Mouse (Mus musculus): Measurements from ENCODE around the gene Igf2bp3. TPM values are rescaled to one million over a fixed set of nuclear protein-coding genes. Genes with fewer than 3 reads are reported as not detected.
A peak's percentile ranks its signal among the peaks of the same experiment; 100 is the strongest.

The Igf2bp3 gene
- polyA plus RNA-seq, 1 experiment from 2014 or later = 39.2 TPM

DNA sequence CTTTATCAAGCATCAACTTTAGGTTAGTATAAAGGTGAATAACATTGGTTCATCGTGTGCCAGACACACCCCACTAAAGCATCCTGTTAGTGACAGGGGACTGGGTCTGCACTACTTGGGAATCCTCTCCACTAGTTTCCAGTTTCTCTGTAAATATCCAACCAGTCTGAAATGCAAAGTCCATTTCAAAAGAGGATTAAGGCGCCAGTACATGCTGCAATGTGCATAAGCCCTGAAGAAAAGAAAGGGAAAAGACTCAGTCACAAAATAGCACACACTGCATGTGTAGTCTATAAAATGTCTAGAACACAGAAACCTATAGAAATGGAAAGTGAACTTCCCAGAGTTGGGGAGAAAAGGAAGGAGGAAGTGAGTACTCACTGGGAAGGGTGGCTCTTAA is 68.3 kb downstream of the Igf2bp3 start:
- Histone ChIP-seq H3K9me3 (ENCODE audit: control insufficient read depth, low read length) (no peaks in the 10 kb centered on the region), H3K27ac (replicated peaks; ENCODE audit: low read depth, low read length) (no peak overlapping the region), H3K4me3 (replicated peaks; ENCODE audit: low read depth, low read length) (no peak overlapping the region), H3K36me3 (ENCODE audit: control insufficient read depth, insufficient read depth, low read length) (no peaks in the 10 kb centered on the region), H3K27me3 (ENCODE audit: control insufficient read depth, insufficient read depth, low read length) (no peaks in the 10 kb centered on the region), H3K4me2 (ENCODE audit: low read length) (no peak overlapping the region), H3K4me1 (ENCODE audit: control insufficient read depth, insufficient read depth, low read length) (peaks cover 2% of the 10 kb centered on the region), H3K9ac (replicated peaks; ENCODE audit: low read length) (no peak overlapping the region)
- WGBS = 54% methylated on average over 2 of the region's 2 CpGs
- DNase-seq = no peak
- ATAC-seq (ENCODE audit: low FRiP score, low TSS enrichment) = no peak

DNA sequence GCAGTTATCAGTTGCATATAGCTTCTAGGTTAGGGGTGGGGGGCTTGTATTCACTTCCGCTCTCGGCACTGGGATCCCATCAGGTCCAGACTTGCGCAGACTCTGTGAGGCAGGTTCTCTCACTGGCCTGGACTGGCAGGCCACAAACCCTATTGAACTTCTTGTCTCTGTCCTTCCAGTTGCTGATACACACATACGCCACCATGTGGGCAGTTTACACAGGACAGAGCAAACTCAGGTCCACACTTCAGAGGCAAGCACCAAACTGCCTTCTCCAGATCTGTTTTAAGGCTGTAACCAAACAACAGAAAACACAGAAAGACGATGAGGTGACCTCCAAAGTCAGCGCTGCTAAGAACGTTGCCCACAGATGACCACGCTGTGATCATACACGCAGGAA is 72.3 kb downstream of the Igf2bp3 start:
- Histone ChIP-seq H3K9ac (replicated peaks; ENCODE audit: low read length) (no peak overlapping the region), H3K4me2 (ENCODE audit: low read length) (no peak overlapping the region), H3K4me1 (ENCODE audit: control insufficient read depth, insufficient read depth, low read length) (no peaks in the 10 kb centered on the region), H3K9me3 (ENCODE audit: control insufficient read depth, low read length) (no peaks in the 10 kb centered on the region), H3K4me3 (replicated peaks; ENCODE audit: low read depth, low read length) (no peak overlapping the region), H3K36me3 (ENCODE audit: control insufficient read depth, insufficient read depth, low read length) (no peaks in the 10 kb centered on the region), H3K27ac (replicated peaks; ENCODE audit: low read depth, low read length) (no peak overlapping the region), H3K27me3 (ENCODE audit: control insufficient read depth, insufficient read depth, low read length) (no peaks in the 10 kb centered on the region)
- ATAC-seq (ENCODE audit: low FRiP score, low TSS enrichment) = no peak
- 91% methylated on average over 9 of the region's 9 CpGs for WGBS
- no peak for DNase-seq

DNA sequence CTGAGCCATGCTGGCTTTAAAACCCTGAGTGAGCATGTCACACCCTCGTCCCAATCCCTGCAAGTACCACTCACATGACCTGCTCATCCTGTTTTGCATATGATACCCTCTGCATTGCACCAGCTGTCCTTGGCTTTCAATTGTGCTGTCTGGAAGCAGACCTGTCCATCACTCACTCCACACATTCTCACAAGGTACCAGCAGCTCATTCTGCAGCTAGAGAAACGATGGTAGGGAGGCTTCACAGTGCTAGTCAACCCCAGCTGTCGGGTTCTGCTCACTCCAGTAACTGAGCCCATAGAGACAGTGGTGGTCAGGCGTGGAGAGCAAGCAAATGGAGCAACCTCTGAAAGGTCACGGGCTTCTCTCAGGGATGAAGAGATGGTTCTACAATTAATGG is 73.6 kb downstream of the Igf2bp3 start:
- ATAC-seq (ENCODE audit: low FRiP score, low TSS enrichment) (no peak), DNase-seq (no peak)
- Histone ChIP-seq H3K27ac (replicated peaks; ENCODE audit: low read depth, low read length) (no peak overlapping the region), H3K9me3 (ENCODE audit: control insufficient read depth, low read length) (no peaks in the 10 kb centered on the region), H3K4me2 (ENCODE audit: low read length) (no peak overlapping the region), H3K4me1 (ENCODE audit: control insufficient read depth, insufficient read depth, low read length) (no peaks in the 10 kb centered on the region), H3K36me3 (ENCODE audit: control insufficient read depth, insufficient read depth, low read length) (no peaks in the 10 kb centered on the region), H3K27me3 (ENCODE audit: control insufficient read depth, insufficient read depth, low read length) (no peaks in the 10 kb centered on the region), H3K9ac (replicated peaks; ENCODE audit: low read length) (no peak overlapping the region), H3K4me3 (replicated peaks; ENCODE audit: low read depth, low read length) (no peak overlapping the region)
- WGBS = 68% methylated on average over 5 of the region's 5 CpGs

DNA sequence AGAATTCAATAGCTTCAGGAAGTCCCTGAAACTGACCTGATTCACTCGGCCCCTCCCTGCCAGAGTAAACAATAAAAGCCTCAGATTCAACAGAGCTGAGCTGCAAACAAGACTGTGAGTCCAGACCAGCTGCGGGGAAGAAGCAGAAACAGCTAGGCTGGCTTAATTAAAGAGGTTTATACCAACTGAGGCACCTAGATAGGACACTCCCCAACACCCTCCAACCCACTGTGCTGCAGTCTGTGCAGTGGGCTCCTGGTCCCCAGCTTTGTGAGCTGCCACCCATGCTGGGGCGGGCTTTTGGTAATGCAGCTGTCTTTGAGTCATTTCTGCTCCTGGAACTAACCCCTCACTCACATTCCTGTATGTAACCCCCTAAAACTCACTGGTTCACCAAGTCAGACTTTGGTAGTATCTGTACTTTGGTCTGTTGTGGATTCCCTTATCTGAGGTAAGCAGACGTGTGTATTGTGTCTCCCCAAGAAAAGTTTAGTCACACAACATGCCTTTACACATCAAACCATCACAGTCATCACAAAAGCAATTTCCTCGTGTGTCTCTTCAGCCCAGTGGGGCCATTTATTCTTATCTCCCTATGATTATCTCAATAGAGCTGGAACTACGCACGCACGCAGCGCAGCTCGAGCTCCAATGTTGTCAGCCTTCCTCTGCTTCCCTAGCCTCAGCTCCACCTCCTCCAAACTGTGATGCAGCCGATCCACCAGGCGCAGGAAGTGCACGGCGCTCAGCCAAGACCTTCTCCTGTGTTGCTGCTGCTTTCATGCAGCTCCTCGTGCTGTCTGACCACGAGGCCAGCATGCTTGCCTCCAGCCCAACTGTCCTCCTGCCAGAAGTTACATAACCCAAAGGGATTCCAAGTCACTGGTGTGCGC is 76.4 kb downstream of the Igf2bp3 start:
- WGBS = 84% methylated on average over 17 of the region's 17 CpGs
- H3K36me3 ChIP-seq (ENCODE audit: control insufficient read depth, insufficient read depth, low read length) = no peaks in the 10 kb centered on the region
- no peak overlapping the region for H3K4me2 ChIP-seq (ENCODE audit: low read length)
- H3K4me3 ChIP-seq (replicated peaks; ENCODE audit: low read depth, low read length) = no peak overlapping the region
- no peaks in the 10 kb centered on the region for H3K27me3 ChIP-seq (ENCODE audit: control insufficient read depth, insufficient read depth, low read length)
- H3K9me3 ChIP-seq (ENCODE audit: control insufficient read depth, low read length) = no peaks in the 10 kb centered on the region
- DNase-seq = no peak
- H3K9ac ChIP-seq (replicated peaks; ENCODE audit: low read length) = no peak overlapping the region
- H3K4me1 ChIP-seq (ENCODE audit: control insufficient read depth, insufficient read depth, low read length) = no peaks in the 10 kb centered on the region
- H3K27ac ChIP-seq (replicated peaks; ENCODE audit: low read depth, low read length) = no peak overlapping the region
- no peak for ATAC-seq (ENCODE audit: low FRiP score, low TSS enrichment)

DNA sequence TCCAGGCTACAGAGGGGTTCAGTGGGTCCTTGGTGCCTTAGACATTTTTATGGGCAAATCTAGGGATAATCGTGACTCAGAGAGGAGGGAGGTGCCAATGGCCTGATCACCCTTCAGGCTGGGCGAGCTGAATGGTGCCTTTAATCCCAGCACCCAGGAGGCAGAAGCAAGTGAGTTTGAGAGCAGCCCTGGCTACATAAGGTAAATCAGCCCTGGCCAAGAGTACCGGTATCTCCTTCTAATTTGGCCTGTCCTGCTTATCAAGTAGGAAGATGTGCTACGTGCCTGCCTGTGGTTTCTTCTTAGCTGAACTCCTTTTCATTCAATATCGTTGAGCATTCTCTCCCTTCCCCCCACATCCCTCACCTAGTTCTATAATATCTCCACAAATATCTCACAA is 78.0 kb downstream of the Igf2bp3 start:
- H3K27ac ChIP-seq (replicated peaks; ENCODE audit: low read depth, low read length) = no peak overlapping the region
- H3K4me2 ChIP-seq (ENCODE audit: low read length) = no peak overlapping the region
- no peaks in the 10 kb centered on the region for H3K9me3 ChIP-seq (ENCODE audit: control insufficient read depth, low read length)
- ATAC-seq (ENCODE audit: low FRiP score, low TSS enrichment) (no peak), DNase-seq (no peak)
- H3K4me1 ChIP-seq (ENCODE audit: control insufficient read depth, insufficient read depth, low read length) = peaks cover 7% of the 10 kb centered on the region
- H3K36me3 ChIP-seq (ENCODE audit: control insufficient read depth, insufficient read depth, low read length) = no peaks in the 10 kb centered on the region
- no peak overlapping the region for H3K9ac ChIP-seq (replicated peaks; ENCODE audit: low read length)
- H3K27me3 ChIP-seq (ENCODE audit: control insufficient read depth, insufficient read depth, low read length) = no peaks in the 10 kb centered on the region
- WGBS = 62% methylated on average over 5 of the region's 5 CpGs
- H3K4me3 ChIP-seq (replicated peaks; ENCODE audit: low read depth, low read length) = no peak overlapping the region

DNA sequence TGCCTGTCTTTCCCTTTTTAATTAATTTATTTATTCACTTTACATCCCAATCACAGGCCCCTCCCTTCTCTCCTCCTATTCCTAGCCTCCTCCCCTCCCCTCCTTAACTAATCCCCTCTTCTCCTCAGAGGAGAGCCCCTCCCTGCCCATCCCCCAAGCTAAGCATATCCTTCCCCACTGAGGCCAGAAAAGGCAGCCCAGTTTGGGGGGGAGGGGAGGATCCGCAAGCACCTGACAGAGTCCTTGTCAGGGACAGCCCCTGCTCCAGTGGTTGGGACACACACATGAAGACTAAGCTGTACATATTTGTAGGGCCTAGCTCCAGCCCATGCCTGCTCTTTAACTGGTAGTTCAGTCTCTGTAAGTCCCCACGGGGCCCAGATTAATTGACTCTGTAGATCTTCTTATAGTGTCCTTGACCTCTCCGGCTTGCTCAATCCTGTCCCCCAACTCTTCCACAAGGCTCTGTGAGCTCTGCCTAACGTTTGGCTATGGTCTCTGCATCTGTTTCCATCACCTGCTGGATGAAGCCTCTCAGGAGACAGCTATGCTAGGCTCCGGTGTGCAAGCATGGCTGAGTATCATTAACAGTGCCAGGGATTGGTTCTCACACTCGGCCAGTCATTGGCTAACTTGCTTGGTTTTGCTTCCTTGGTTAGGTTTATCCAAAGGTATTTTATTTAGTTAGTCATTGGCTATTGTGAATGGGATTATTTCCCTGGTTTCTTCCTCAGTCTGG is 82.2 kb downstream of the Igf2bp3 start:
- Histone ChIP-seq H3K4me1 (ENCODE audit: control insufficient read depth, insufficient read depth, low read length) (peaks cover 7% of the 10 kb centered on the region), H3K27ac (replicated peaks; ENCODE audit: low read depth, low read length) (no peak overlapping the region), H3K9ac (replicated peaks; ENCODE audit: low read length) (no peak overlapping the region), H3K4me3 (replicated peaks; ENCODE audit: low read depth, low read length) (no peak overlapping the region), H3K9me3 (ENCODE audit: control insufficient read depth, low read length) (no peaks in the 10 kb centered on the region), H3K4me2 (ENCODE audit: low read length) (no peak overlapping the region), H3K36me3 (ENCODE audit: control insufficient read depth, insufficient read depth, low read length) (no peaks in the 10 kb centered on the region), H3K27me3 (ENCODE audit: control insufficient read depth, insufficient read depth, low read length) (no peaks in the 10 kb centered on the region)
- ATAC-seq (ENCODE audit: low FRiP score, low TSS enrichment) = peak; percentile 64
- DNase-seq = peak; percentile 43
- 25% methylated on average over 6 of the region's 6 CpGs for WGBS

DNA sequence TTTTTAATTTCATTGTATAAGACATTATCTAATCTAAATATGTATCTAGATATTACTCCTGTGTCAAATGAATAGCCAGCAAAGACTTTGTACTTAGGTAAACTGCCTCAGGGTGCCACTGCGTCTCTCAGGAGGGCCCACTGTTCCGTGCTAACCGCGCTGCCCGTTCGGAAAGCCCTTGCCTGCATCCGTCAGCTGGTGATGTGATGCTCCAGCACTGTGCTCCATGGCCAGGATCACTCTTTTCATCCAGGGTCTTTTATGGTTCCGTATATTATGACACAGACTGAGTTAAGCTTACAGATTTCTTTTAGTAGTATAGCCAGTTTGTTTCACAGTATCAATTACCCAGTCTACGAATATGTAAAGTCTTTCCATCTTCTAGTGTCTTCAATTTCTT is 82.9 kb downstream of the Igf2bp3 start:
- H3K27me3 ChIP-seq (ENCODE audit: control insufficient read depth, insufficient read depth, low read length) = no peaks in the 10 kb centered on the region
- no peak for ATAC-seq (ENCODE audit: low FRiP score, low TSS enrichment)

DNA sequence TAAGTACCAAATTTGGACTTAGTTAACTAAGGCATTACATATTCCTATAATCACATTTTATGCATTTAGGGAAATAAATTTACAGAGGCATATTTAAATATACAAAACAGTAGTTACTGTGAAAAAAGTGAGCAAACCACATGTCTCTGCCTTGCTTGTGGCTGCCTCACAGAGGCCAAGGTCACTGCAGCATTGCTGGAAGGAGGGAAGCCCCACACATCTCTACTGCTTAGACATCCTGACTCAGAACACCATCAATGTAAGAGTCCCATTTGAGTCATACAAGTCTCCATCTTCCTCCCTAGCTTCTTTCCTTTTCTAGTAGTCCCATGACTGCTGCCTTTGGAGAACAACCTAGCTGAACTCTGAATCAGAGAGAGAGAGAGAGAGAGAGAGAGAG is 84.4 kb downstream of the Igf2bp3 start:
- DNase-seq (no peak), ATAC-seq (ENCODE audit: low FRiP score, low TSS enrichment) (no peak)
- H3K9ac ChIP-seq (replicated peaks; ENCODE audit: low read length) = no peak overlapping the region
- H3K4me1 ChIP-seq (ENCODE audit: control insufficient read depth, insufficient read depth, low read length) = peaks cover 7% of the 10 kb centered on the region
- H3K27me3 ChIP-seq (ENCODE audit: control insufficient read depth, insufficient read depth, low read length) = no peaks in the 10 kb centered on the region
- no peak overlapping the region for H3K4me2 ChIP-seq (ENCODE audit: low read length)
- H3K4me3 ChIP-seq (replicated peaks; ENCODE audit: low read depth, low read length) = no peak overlapping the region
- no peaks in the 10 kb centered on the region for H3K9me3 ChIP-seq (ENCODE audit: control insufficient read depth, low read length)
- H3K36me3 ChIP-seq (ENCODE audit: control insufficient read depth, insufficient read depth, low read length) = no peaks in the 10 kb centered on the region
- no peak overlapping the region for H3K27ac ChIP-seq (replicated peaks; ENCODE audit: low read depth, low read length)

More for the DNA sequence above, 82.9 kb downstream of the Igf2bp3 start:
- H3K4me2 ChIP-seq (ENCODE audit: low read length) = no peak overlapping the region
- no peaks in the 10 kb centered on the region for H3K9me3 ChIP-seq (ENCODE audit: control insufficient read depth, low read length)
- no peak overlapping the region for H3K4me3 ChIP-seq (replicated peaks; ENCODE audit: low read depth, low read length)
- 39% methylated on average over 9 of the region's 9 CpGs for WGBS
- no peak overlapping the region for H3K9ac ChIP-seq (replicated peaks; ENCODE audit: low read length)
- DNase-seq = peak; percentile 31
- peaks cover 7% of the 10 kb centered on the region for H3K4me1 ChIP-seq (ENCODE audit: control insufficient read depth, insufficient read depth, low read length)
- no peaks in the 10 kb centered on the region for H3K36me3 ChIP-seq (ENCODE audit: control insufficient read depth, insufficient read depth, low read length)
- H3K27ac ChIP-seq (replicated peaks; ENCODE audit: low read depth, low read length) = no peak overlapping the region

DNA sequence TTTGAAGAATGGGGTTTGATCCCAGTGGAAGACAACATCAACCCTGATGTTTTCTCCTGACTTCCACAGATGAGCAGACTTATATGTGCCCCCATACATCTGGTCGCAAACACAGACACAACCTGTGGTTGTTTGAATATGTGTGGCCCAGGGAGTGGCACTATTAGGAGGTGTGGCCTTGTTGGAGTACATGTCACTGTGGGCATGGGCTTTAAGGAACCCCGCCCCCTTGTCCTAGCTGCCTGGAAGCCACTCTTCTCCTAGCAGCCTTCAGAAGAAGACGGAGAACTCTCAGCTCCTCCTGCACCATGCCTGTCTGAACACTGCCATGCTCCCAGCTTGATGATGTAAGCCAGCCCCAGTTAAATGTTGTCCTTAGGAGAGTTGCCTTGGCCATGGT is 94.4 kb downstream of the Igf2bp3 start:
- Histone ChIP-seq H3K4me3 (replicated peaks; ENCODE audit: low read depth, low read length) (no peak overlapping the region), H3K9me3 (ENCODE audit: control insufficient read depth, low read length) (no peaks in the 10 kb centered on the region), H3K36me3 (ENCODE audit: control insufficient read depth, insufficient read depth, low read length) (peaks cover 7% of the 10 kb centered on the region), H3K27ac (replicated peaks; ENCODE audit: low read depth, low read length) (no peak overlapping the region), H3K4me2 (ENCODE audit: low read length) (no peak overlapping the region), H3K27me3 (ENCODE audit: control insufficient read depth, insufficient read depth, low read length) (no peaks in the 10 kb centered on the region), H3K4me1 (ENCODE audit: control insufficient read depth, insufficient read depth, low read length) (no peaks in the 10 kb centered on the region), H3K9ac (replicated peaks; ENCODE audit: low read length) (no peak overlapping the region)
- ATAC-seq (ENCODE audit: low FRiP score, low TSS enrichment) = no peak
- DNase-seq = no peak
- WGBS = 97% methylated on average over 3 of the region's 3 CpGs
